Mouse (Mus musculus): Measurements from ENCODE around the gene Aldh2.

DNA sequence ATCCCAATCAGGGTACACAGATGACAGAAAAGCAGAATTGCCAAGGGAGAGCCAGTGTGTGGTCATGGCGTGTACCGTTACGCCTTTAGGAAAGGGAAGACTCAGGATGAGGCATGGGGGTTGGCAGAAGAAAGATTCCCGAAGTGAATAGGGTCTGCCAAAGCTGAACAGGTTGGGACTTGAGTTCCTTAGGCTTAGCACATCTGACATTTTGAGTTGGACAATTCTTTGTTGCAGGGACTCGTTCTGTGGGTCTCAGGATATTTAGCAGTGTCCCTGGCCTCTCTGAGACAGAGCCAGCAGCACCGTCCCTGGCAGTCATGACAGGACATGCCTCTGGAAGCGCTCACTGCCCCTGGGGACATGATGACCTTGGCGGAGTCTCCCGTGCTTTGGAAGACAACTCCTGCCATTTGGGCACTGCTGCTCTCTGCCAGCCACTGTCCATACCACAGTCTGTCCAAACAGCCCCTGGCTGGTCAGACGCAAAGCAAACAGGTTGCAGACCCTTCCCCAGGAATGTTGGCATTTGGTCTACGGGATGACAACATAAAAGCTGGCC, 16.6 kb downstream of the Aldh2 start:
- TF ChIP-seq CTCF (IDR thresholded peaks at IDR 0.05; ENCODE audit: low read depth) (no peak), EP300 (IDR thresholded peaks at IDR 0.05; ENCODE audit: low read depth) (no peak)

Measured in heart, postnatal 0 days (tissue).